Mouse (Mus musculus): ENCODE results near the gene 1700034J05Rik. TPM values are rescaled to one million over a fixed set of nuclear protein-coding genes. Genes with fewer than 3 reads are reported as not detected.

1700034J05Rik gene
- total and polyA plus RNA-seq, 3 experiments: not detected

DNA sequence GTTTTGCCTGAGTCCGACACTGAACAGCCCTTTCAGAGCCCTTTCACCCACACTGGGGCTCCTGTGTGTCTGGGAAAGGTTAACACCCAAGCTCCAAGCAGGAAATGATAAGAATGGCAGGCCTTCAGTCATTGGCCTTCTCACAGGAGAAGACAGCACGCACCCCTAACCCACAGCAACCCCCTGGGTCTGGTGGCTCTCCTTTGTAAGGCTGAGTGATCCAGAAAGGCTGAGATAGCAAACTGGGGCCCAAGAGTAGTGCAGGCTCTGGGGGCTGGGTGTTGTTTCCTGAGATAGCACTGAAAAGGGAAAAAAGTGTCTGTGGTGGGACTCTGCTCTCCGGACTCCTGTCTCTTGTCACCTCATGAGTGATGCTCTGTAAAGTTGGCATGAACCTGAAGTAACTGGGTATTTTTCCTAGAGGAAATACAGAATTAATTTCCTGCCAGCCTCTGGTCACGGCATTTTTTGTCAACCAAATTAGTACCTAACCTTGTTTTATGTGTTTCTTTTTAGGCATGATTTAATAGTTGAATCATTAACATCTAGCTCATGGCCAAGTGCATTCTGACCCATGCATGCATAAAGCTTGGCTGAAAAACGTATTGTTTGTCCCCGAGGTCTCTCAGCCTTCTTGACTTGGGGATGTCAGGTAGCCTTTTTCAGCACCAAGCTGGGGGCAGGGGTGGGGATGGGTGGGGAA, 7.7 kb downstream of the 1700034J05Rik start:
- no peaks in the 10 kb centered on the region for H3K27me3 ChIP-seq (replicated peaks)
- no peak overlapping the region for H3K4me3 ChIP-seq (replicated peaks in 1 of 3; ENCODE audit: low read depth in 2 of 3, low read length in 2 of 3, poor library complexity in 1 of 3)
- dilution Hi-C loops (cut with MboI; ENCODE audit: extremely low pct_ligation_motif_present, extremely low pct_unique_long_range_greater_than_20kb, low sequenced_read_pairs): no loop called here
- H3K79me2 ChIP-seq (replicated peaks; ENCODE audit: control insufficient read depth, extremely low read depth, insufficient read depth, poor library complexity, severe bottlenecking): no peaks in the 10 kb centered on the region
- no peak for TF ChIP-seq RAD21 (IDR thresholded peaks at IDR 0.05; ENCODE audit: low read depth, low read length)
- no peak for TF ChIP-seq ZMIZ1 (IDR thresholded peaks at IDR 0.05; ENCODE audit: low read depth, low read length)
- no peak for TF ChIP-seq IRF4 (IDR thresholded peaks at IDR 0.05; ENCODE audit: low read depth, low read length)
- TF ChIP-seq NRF1 (IDR thresholded peaks at IDR 0.05; ENCODE audit: low read depth, low read length): no peak
- TF ChIP-seq GABPA (IDR thresholded peaks at IDR 0.05; ENCODE audit: insufficient replicate concordance, low read depth, low read length): no peak
- no peak for TF ChIP-seq CHD1 (IDR thresholded peaks at IDR 0.05; ENCODE audit: low read depth, low read length)
- no peak for TF ChIP-seq MAX (IDR thresholded peaks at IDR 0.05; ENCODE audit: low read length)
- no peak for TF ChIP-seq MYC (IDR thresholded peaks at IDR 0.05; ENCODE audit: low read depth, low read length)
- TF ChIP-seq SIN3A (IDR thresholded peaks at IDR 0.05; ENCODE audit: low read length): no peak
- no peak for TF ChIP-seq UBTF (IDR thresholded peaks at IDR 0.05; ENCODE audit: low read depth, low read length)
- TF ChIP-seq TCF12 (IDR thresholded peaks at IDR 0.05; ENCODE audit: low read depth, low read length): no peak
- TF ChIP-seq ZKSCAN1 (IDR thresholded peaks at IDR 0.05; ENCODE audit: borderline replicate concordance, low read depth, low read length): no peak
- no peak overlapping the region for H3K4me2 ChIP-seq (ENCODE audit: insufficient read depth, low read depth, poor library complexity, severe bottlenecking)
- peaks cover 2 to 8% of the 10 kb centered on the region in 2 experiments; a peak in 2 of 4 replicates for H3K4me1 ChIP-seq (ENCODE audit: control insufficient read depth in 1 of 2, insufficient read depth in 2 of 2)
- no peak overlapping the region for H3K27ac ChIP-seq (ENCODE audit: insufficient read depth, low read depth)
- no peaks in the 10 kb centered on the region for H3K36me3 ChIP-seq (replicated peaks in 1 of 2; ENCODE audit: control insufficient read depth in 1 of 2, insufficient read depth in 1 of 2, low read length in 1 of 2)
- in situ Hi-C loops (cut with MboI; ENCODE audit: low pct_ligation_motif_present, low pct_unique_long_range_greater_than_20kb, low sequenced_read_pairs): no loop called here
- H3K9me3 ChIP-seq (replicated peaks; ENCODE audit: low read length): no peaks in the 10 kb centered on the region
- DNase-seq (ENCODE audit: extremely low read depth): no peak
- H3K9ac ChIP-seq (ENCODE audit: insufficient read depth, low read depth): no peak overlapping the region

DNA sequence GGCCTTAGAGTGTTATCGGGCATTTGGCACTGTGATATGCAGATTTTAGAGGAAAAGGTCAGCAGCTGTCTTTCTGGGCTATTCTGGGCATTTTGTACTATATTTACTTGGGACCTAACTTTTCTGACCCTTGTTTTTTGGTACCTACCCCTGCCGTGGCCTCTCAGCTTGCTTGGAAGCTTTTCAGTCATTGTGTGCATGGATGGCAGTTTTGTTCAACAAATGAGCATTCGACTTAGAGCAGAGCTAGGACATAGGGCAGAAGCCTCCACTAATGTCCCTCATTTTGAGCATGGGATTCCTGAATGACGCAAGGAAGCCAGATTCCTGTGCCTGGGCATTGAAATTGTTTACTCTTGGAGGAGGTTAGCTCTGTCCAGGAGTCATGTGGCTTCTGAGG, 9.4 kb downstream of the 1700034J05Rik start:
- dilution Hi-C loops (cut with MboI; ENCODE audit: extremely low pct_ligation_motif_present, extremely low pct_unique_long_range_greater_than_20kb, low sequenced_read_pairs) (no loop called here), in situ Hi-C loops (cut with MboI; ENCODE audit: low pct_ligation_motif_present, low pct_unique_long_range_greater_than_20kb, low sequenced_read_pairs) (no loop called here)
- Histone ChIP-seq H3K4me1 (ENCODE audit: control insufficient read depth in 1 of 2, insufficient read depth in 2 of 2) (peaks cover 2 to 8% of the 10 kb centered on the region in 2 experiments; a peak in 2 of 4 replicates), H3K9me3 (replicated peaks; ENCODE audit: low read length) (no peaks in the 10 kb centered on the region), H3K79me2 (replicated peaks; ENCODE audit: control insufficient read depth, extremely low read depth, insufficient read depth, poor library complexity, severe bottlenecking) (no peaks in the 10 kb centered on the region), H3K4me2 (ENCODE audit: insufficient read depth, low read depth, poor library complexity, severe bottlenecking) (no peak overlapping the region), H3K27me3 (replicated peaks) (no peaks in the 10 kb centered on the region), H3K36me3 (replicated peaks in 1 of 2; ENCODE audit: control insufficient read depth in 1 of 2, insufficient read depth in 1 of 2, low read length in 1 of 2) (peaks cover 0 to 6% of the 10 kb centered on the region in 2 experiments), H3K27ac (ENCODE audit: insufficient read depth, low read depth) (no peak overlapping the region), H3K4me3 (replicated peaks in 1 of 3; ENCODE audit: low read depth in 2 of 3, low read length in 2 of 3, poor library complexity in 1 of 3) (no peak overlapping the region), H3K9ac (ENCODE audit: insufficient read depth, low read depth) (no peak overlapping the region)
- TF ChIP-seq USF1 (IDR thresholded peaks at IDR 0.05; ENCODE audit: low read depth, low read length) (no peak), NRF1 (IDR thresholded peaks at IDR 0.05; ENCODE audit: low read depth, low read length) (no peak), IRF4 (IDR thresholded peaks at IDR 0.05; ENCODE audit: low read depth, low read length) (no peak), RAD21 (IDR thresholded peaks at IDR 0.05; ENCODE audit: low read depth, low read length) (no peak), E2F4 (IDR thresholded peaks at IDR 0.05; ENCODE audit: insufficient replicate concordance, low read depth, low read length) (no peak), MXI1 (IDR thresholded peaks at IDR 0.05; ENCODE audit: low read depth, low read length) (no peak), EP300 (IDR thresholded peaks at IDR 0.05; ENCODE audit: low read length) (no peak), NELFE (IDR thresholded peaks at IDR 0.05; ENCODE audit: low read depth, low read length) (no peak)
- DNase-seq (ENCODE audit: extremely low read depth): no peak

Data from CH12.LX (cell line).